Mouse (Mus musculus): ENCODE results near the gene Gm11060. TPM values are rescaled to one million over a fixed set of nuclear protein-coding genes. Genes with fewer than 3 reads are reported as not detected.

Gene Gm11060
- total RNA-seq (2021), result not detected
- long read RNA-seq, experiment 1, result 0 reads
- long read RNA-seq, experiment 2, result 0 reads

GRCm38 (mm10) chr2:105091718-105092117 lies at the start of gene Gm11060:
Gene Gm11060 (plus strand): TSS chr2:105092018.
- TF ChIP-seq CTCF (IDR thresholded peaks at IDR 0.05), result no peak
- Histone ChIP-seq H3K27ac (no peak within 1 kb of the TSS), H3K4me3 (no peak within 1 kb of the TSS)
- no peak for DNase-seq
- intact Hi-C loops (cut with DNase I), result no loop called here

GRCm38 (mm10) chr2:105043152-105043551 lies 48.7 kb upstream of the Gm11060 start:
- TF ChIP-seq CTCF (IDR thresholded peaks at IDR 0.05), result no peak
- no peak for DNase-seq
- Histone ChIP-seq H3K27ac (no peak overlapping the region), H3K4me3 (no peak overlapping the region)
- intact Hi-C loops (cut with DNase I), result no loop called here

DNA sequence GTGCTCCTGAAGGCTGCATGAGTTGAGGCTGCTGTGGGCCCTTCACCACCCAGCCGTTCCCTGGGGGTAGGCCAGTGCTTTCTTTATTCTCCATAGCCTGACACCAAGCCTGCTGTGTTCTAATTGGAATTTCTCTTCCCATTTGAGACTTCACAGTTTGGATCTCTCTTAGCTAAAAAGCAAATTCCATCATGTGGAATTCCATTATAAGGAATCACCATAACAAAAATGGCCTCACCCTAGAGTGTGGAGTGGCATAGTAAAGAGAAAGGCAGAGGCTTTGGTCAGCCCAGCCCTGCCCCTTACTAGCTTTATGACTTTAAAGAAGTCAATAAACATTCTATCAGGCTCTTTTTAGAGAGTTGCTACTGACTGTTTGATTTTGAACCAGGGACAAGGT lies 43.5 kb upstream of the Gm11060 start:
- TF ChIP-seq CTCF (IDR thresholded peaks at IDR 0.05), result no peak
- Histone ChIP-seq H3K4me3 (no peak overlapping the region), H3K27ac (no peak overlapping the region)
- DNase-seq, result no peak
- intact Hi-C loops (cut with DNase I), result no loop called here

DNA sequence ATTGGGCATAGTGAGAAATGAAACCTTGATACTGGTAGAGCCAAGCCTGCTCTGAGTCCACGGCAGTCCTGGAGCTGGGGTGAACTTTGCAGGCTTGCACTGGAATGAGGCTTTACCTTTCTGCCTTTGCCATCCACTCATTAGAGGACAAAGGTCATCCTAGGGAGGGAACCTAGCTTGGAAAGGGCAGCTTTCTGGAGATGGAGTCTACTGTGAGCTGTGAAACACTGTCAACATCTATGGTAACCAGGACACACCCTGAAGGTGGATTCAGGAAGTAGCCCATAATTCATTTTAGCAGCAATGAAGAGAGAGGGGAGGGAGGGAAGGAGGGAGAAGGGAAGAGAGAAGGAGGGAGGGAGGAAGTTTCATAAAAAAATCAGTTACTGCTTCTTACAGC lies 36.3 kb upstream of the Gm11060 start:
- no peak for DNase-seq
- Histone ChIP-seq H3K27ac (no peak overlapping the region), H3K4me3 (no peak overlapping the region)
- intact Hi-C loops (cut with DNase I), result no loop called here
- TF ChIP-seq CTCF (IDR thresholded peaks at IDR 0.05), result no peak

DNA sequence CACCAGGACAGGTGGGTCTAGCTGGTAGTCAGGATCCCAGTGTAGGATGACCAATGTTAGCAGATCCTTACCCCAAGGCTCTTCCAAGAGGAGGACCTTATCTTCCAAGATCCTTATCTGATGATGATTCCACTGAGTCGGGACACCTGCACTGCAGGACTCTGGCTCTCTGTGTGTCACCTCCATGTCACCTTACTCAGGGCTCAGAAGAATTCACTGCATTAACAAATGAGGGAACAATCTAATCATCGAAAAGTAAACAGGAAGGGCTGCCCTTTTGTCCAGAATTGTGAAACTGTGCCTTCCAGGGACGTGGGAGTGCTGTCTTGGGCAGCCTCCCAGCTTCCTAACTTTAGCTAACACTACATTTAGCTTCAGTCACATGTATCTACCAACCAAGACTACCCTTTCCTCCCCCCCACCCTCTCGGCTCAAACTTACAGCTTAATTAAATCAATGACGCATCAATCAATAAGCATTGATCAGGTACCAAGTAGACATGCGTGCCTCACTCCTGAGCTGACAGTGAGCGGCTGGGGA lies 33.2 kb upstream of the Gm11060 start:
- TF ChIP-seq CTCF (IDR thresholded peaks at IDR 0.05), result no peak
- no peak overlapping the region for H3K4me3 ChIP-seq
- no peak overlapping the region for H3K27ac ChIP-seq
- DNase-seq, result no peak
- intact Hi-C loops (cut with DNase I), result no loop called here

GRCm38 (mm10) chr2:105062741-105063372 lies 29.0 kb upstream of the Gm11060 start:
- TF ChIP-seq CTCF (IDR thresholded peaks at IDR 0.05), result no peak
- no peak overlapping the region for H3K27ac ChIP-seq
- intact Hi-C loops (cut with DNase I), result no loop called here
- DNase-seq, result no peak
- H3K4me3 ChIP-seq, result no peak overlapping the region

GRCm38 (mm10) chr2:105072496-105072895 lies 19.3 kb upstream of the Gm11060 start:
- peak; percentile 5; the same call in 1 of the 2 replicates for TF ChIP-seq CTCF (IDR thresholded peaks at IDR 0.05)
- Histone ChIP-seq H3K4me3 (no peak overlapping the region), H3K27ac (no peak overlapping the region)
- intact Hi-C loops (cut with DNase I), result no loop called here
- no peak for DNase-seq

GRCm38 (mm10) chr2:105074196-105074595 lies 17.6 kb upstream of the Gm11060 start:
- no peak overlapping the region for H3K4me3 ChIP-seq
- no peak overlapping the region for H3K27ac ChIP-seq
- DNase-seq, result no peak
- no peak for TF ChIP-seq CTCF (IDR thresholded peaks at IDR 0.05)
- intact Hi-C loops (cut with DNase I), result no loop called here

GRCm38 (mm10) chr2:105075809-105076208 lies 16.0 kb upstream of the Gm11060 start:
- intact Hi-C loops (cut with DNase I), result no loop called here
- DNase-seq, result no peak
- no peak overlapping the region for H3K4me3 ChIP-seq
- TF ChIP-seq CTCF (IDR thresholded peaks at IDR 0.05), result no peak
- no peak overlapping the region for H3K27ac ChIP-seq

GRCm38 (mm10) chr2:105077151-105077550 lies 14.7 kb upstream of the Gm11060 start:
- no peak for TF ChIP-seq CTCF (IDR thresholded peaks at IDR 0.05)
- intact Hi-C loops (cut with DNase I), result no loop called here
- no peak overlapping the region for H3K4me3 ChIP-seq
- no peak overlapping the region for H3K27ac ChIP-seq
- no peak for DNase-seq

- no peak for TF ChIP-seq CTCF (IDR thresholded peaks at IDR 0.05)
- intact Hi-C loops (cut with DNase I), result no loop called here
- H3K27ac ChIP-seq, result no peak overlapping the region
- no peak for DNase-seq
- no peak overlapping the region for H3K4me3 ChIP-seq
Observed at GRCm38 (mm10) chr2:105082256-105082790, 9.5 kb upstream of the Gm11060 start.

DNA sequence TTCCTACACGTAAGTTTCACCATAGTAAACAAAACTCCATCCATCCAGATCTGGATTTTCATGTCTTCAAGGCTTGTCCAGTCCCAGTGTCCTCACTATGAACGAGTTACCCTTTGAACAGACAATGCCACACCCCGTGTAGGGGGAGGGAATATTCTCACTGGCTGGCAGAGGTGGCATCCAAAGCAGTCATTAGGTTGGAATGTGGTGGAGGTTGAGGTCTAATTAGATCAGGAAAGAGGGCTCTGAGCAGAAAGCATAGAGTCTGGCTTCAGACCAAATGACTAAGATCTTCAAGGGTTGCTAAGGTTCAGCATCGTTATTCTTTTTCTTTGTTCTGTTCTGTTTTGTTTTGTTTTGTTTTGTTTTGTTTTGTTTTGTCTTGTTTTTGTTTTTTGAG lies 7.8 kb upstream of the Gm11060 start:
- no peak for TF ChIP-seq CTCF (IDR thresholded peaks at IDR 0.05)
- Histone ChIP-seq H3K27ac (no peak overlapping the region), H3K4me3 (no peak overlapping the region)
- intact Hi-C loops (cut with DNase I), result no loop called here
- DNase-seq, result no peak

DNA sequence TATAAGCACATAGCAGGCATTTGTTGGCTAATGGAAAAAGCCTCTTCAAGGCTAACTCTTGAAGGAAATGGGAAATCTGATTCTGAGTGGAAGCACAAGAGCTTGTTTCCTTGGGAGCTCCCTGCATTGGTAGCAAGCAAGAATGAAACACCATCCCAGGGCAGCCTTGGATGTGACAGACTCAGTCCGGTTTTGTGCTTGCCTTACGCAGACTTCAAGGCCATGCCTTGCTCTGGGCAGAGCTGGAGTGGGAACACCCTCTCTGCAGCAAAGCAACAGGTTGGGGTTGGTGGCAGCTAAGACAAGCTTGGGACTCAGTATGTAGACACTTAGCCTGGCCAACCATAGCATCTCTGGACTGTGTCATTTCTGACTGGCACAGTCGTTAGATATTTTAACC lies 5.7 kb upstream of the Gm11060 start:
- DNase-seq, result no peak
- Histone ChIP-seq H3K27ac (no peak overlapping the region), H3K4me3 (no peak overlapping the region)
- intact Hi-C loops (cut with DNase I), result no loop called here
- TF ChIP-seq CTCF (IDR thresholded peaks at IDR 0.05), result no peak

DNA sequence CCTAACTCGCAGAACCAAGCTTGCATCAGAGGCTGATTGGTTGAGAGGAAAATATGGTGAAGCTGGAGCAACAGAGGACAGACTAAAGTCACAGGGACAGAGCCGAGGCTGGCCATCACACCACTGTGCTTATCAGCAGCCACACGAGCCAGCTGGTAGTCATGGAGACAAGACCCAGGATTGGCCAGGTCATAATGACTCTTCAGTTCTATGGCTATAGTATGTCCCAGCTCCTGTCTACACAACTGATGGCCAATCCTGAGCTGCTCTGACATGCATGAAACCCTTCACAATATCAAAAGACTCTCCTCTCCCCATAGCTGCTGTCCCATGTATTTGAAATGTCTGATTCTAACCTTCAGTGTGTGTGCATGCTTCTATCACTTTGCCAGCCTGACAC lies 3.8 kb upstream of the Gm11060 start:
- H3K27ac ChIP-seq, result no peak overlapping the region
- no peak for DNase-seq
- TF ChIP-seq CTCF (IDR thresholded peaks at IDR 0.05), result no peak
- intact Hi-C loops (cut with DNase I), result no loop called here
- H3K4me3 ChIP-seq, result no peak overlapping the region
